9 mouse cellular contexts compared by ENCODE assay signal in genomic region chr17:31557947-31558542, GRCm38 (mm10). TPM values are rescaled to one million over a fixed set of nuclear protein-coding genes. Genes with fewer than 3 reads are reported as not detected.
DNase-seq lines count a peak whose midpoint lies in the region; ATAC-seq and TF ChIP-seq lines count a peak whose summit lies in the region.
"Had no signal": no experiment of that assay in that cellular context is flagged by ENCODE, and none has a peak within 500 bp of the region (broad histone marks: within the 10 kb centered on the region; RNA-seq: fewer than 3 reads in every experiment).

No protein-coding gene starts in this region.

- H3K4me1 ChIP-seq in heart, embryonic 16.5 days (ENCODE audit: control insufficient read depth, insufficient read depth, low read length): peaks cover 6% of the 10 kb centered on the region; the same call in 1 of the 2 replicates
- H3K4me1 ChIP-seq in heart, embryonic 11.5 days (ENCODE audit: control insufficient read depth, insufficient read depth, low read length): peaks cover 9% of the 10 kb centered on the region; the same call in 1 of the 2 replicates
- peaks cover 8% of the 10 kb centered on the region; the same call in 1 of the 2 replicates for H3K4me1 ChIP-seq in hindbrain, postnatal 0 days (ENCODE audit: insufficient read depth, low read length)
- H3K4me1 ChIP-seq in neural tube, embryonic 13.5 days (replicated peaks): peaks cover 29% of the 10 kb centered on the region

- no peaks in the 10 kb centered on the region for H3K9me3 ChIP-seq in heart, embryonic 16.5 days (replicated peaks; ENCODE audit: control insufficient read depth, low read length)
- H3K9me3 ChIP-seq in heart, embryonic 11.5 days (replicated peaks; ENCODE audit: control insufficient read depth, low read length): no peaks in the 10 kb centered on the region
- H3K9me3 ChIP-seq in hindbrain, postnatal 0 days (ENCODE audit: low read length): no peaks in the 10 kb centered on the region
- no peaks in the 10 kb centered on the region for H3K9me3 ChIP-seq in neural tube, embryonic 13.5 days
- H3K9me3 ChIP-seq: megakaryocyte, embryonic 14.5 days had no signal

- no peaks in the 10 kb centered on the region for H3K36me3 ChIP-seq in heart, embryonic 16.5 days (ENCODE audit: control insufficient read depth, insufficient read depth)
- H3K36me3 ChIP-seq in heart, embryonic 11.5 days (ENCODE audit: control insufficient read depth, insufficient read depth, low read length): no peaks in the 10 kb centered on the region
- no peaks in the 10 kb centered on the region for H3K36me3 ChIP-seq in hindbrain, postnatal 0 days (ENCODE audit: insufficient read depth, low read length)
- H3K36me3 ChIP-seq in neural tube, embryonic 13.5 days: no peaks in the 10 kb centered on the region

- H3K27ac ChIP-seq in heart, embryonic 16.5 days (ENCODE audit: low read length): peak overlapping the region; percentile 34; the same call in 1 of the 2 replicates
- H3K27ac ChIP-seq in heart, embryonic 11.5 days (ENCODE audit: low read depth, low read length): no peak overlapping the region
- peak overlapping the region; percentile 49; the same call in 1 of the 2 replicates for H3K27ac ChIP-seq in hindbrain, postnatal 0 days
- peak overlapping the region; percentile 80 for H3K27ac ChIP-seq in neural tube, embryonic 13.5 days (replicated peaks)

- DNase-seq in MEL-GATA-1-ER (ENCODE audit: extremely low read depth, low read depth): peak; percentile 47
- no peak for DNase-seq in hindbrain, postnatal 0 days (ENCODE audit: low spot score)
- DNase-seq in c-Kit-positive CD71-positive TER-119-positive erythroid progenitor cells, embryonic 14.5 days (ENCODE audit: low spot score): no peak
- no peak for DNase-seq in urinary bladder, postnatal 36 days (ENCODE audit: low spot score in 2 of 2)
- DNase-seq in spleen, postnatal 4 days (ENCODE audit: low spot score in 2 of 2): no peak

- TF ChIP-seq CTCF in hindbrain, postnatal 0 days (IDR thresholded peaks at IDR 0.05; ENCODE audit: low read depth): no peak

- 0 out of 2 replicates have a peak overlapping the region, but pooled peaks have one; percentile 24 for H3K4me2 ChIP-seq in heart, embryonic 16.5 days (ENCODE audit: low read depth, low read length)
- H3K4me2 ChIP-seq in heart, embryonic 11.5 days: no peak overlapping the region
- H3K4me2 ChIP-seq in hindbrain, postnatal 0 days (ENCODE audit: low read depth, low read length): no peak overlapping the region
- no peak overlapping the region for H3K4me2 ChIP-seq in neural tube, embryonic 13.5 days

- WGBS in heart, embryonic 16.5 days: 73% methylated on average over 10 of the region's 10 CpGs
- 77% methylated on average over 10 of the region's 10 CpGs for WGBS in heart, embryonic 11.5 days (ENCODE audit: insufficient replicate concordance)
- 76% methylated on average over 10 of the region's 10 CpGs for WGBS in hindbrain, postnatal 0 days
- WGBS in neural tube, embryonic 13.5 days: 80% methylated on average over 10 of the region's 10 CpGs

- no peaks in the 10 kb centered on the region for H3K27me3 ChIP-seq in heart, embryonic 16.5 days (ENCODE audit: control insufficient read depth, insufficient read depth, low read length)
- H3K27me3 ChIP-seq in heart, embryonic 11.5 days (ENCODE audit: control insufficient read depth, insufficient read depth, low read length): no peaks in the 10 kb centered on the region
- no peaks in the 10 kb centered on the region for H3K27me3 ChIP-seq in hindbrain, postnatal 0 days (ENCODE audit: insufficient read depth, low read length)
- H3K27me3 ChIP-seq in neural tube, embryonic 13.5 days: no peaks in the 10 kb centered on the region

- H3K9ac ChIP-seq in heart, embryonic 16.5 days (ENCODE audit: low read length): no peak overlapping the region
- no peak overlapping the region for H3K9ac ChIP-seq in heart, embryonic 11.5 days (ENCODE audit: low read depth, low read length)
- no peak overlapping the region for H3K9ac ChIP-seq in hindbrain, postnatal 0 days (replicated peaks; ENCODE audit: low read length)
- no peak overlapping the region for H3K9ac ChIP-seq in neural tube, embryonic 13.5 days

- ATAC-seq in heart, embryonic 16.5 days (replicated peaks; ENCODE audit: extremely low read depth, insufficient read depth, low FRiP score): 0 out of 2 replicates have a peak, but pooled peaks have one; percentile 10
- ATAC-seq in heart, embryonic 11.5 days (replicated peaks; ENCODE audit: insufficient number of reproducible peaks, low FRiP score, low TSS enrichment): no peak
- 0 out of 2 replicates have a peak, but pooled peaks have one; percentile 21 for ATAC-seq in hindbrain, postnatal 0 days
- no peak for ATAC-seq in neural tube, embryonic 13.5 days (ENCODE audit: low read depth)

- peak overlapping the region; percentile 7 for H3K4me3 ChIP-seq in heart, embryonic 16.5 days (ENCODE audit: low read length)
- H3K4me3 ChIP-seq in heart, embryonic 11.5 days (ENCODE audit: low read depth, low read length): no peak overlapping the region
- no peak overlapping the region for H3K4me3 ChIP-seq in hindbrain, postnatal 0 days (ENCODE audit: low read length)
- no peak overlapping the region for H3K4me3 ChIP-seq in neural tube, embryonic 13.5 days
- H3K4me3 ChIP-seq: megakaryocyte, embryonic 14.5 days had no signal

RNA-seq across cellular contexts. Expression of gene Pknox1, which starts 6.5 kb away (rescaled TPM):
- 17.9 and 20.6 TPM in 2 replicates for polyA plus RNA-seq in heart, embryonic 16.5 days (2015; fragmentation: Nextera tagmentation; extraction: Ambion mirVana)
- 19.8 and 20.4 TPM in 2 replicates for polyA plus RNA-seq in heart, embryonic 11.5 days (2014; fragmentation: Nextera tagmentation; extraction: Ambion mirVana)
- total RNA-seq in hindbrain, postnatal 0 days (2014; rRNA removed): 31.2 and 36.7 TPM in 2 replicates
- polyA plus RNA-seq in hindbrain, postnatal 0 days (2015; fragmentation: Nextera tagmentation; extraction: Ambion mirVana): 25.0 and 25.1 TPM in 2 replicates
- polyA plus RNA-seq in neural tube, embryonic 13.5 days (2015; fragmentation: Nextera tagmentation; extraction: Ambion mirVana): 48.0 and 52.6 TPM in 2 replicates

RNA-seq across cellular contexts. Expression of gene Ndufv3, which starts 38.1 kb away (rescaled TPM):
- polyA plus RNA-seq in heart, embryonic 16.5 days (2015; fragmentation: Nextera tagmentation; extraction: Ambion mirVana): 625 and 628 TPM in 2 replicates
- 528 and 531 TPM in 2 replicates for polyA plus RNA-seq in heart, embryonic 11.5 days (2014; fragmentation: Nextera tagmentation; extraction: Ambion mirVana)
- 226 and 267 TPM in 2 replicates for total RNA-seq in hindbrain, postnatal 0 days (2014; rRNA removed)
- 562 and 575 TPM in 2 replicates for polyA plus RNA-seq in hindbrain, postnatal 0 days (2015; fragmentation: Nextera tagmentation; extraction: Ambion mirVana)
- polyA plus RNA-seq in neural tube, embryonic 13.5 days (2015; fragmentation: Nextera tagmentation; extraction: Ambion mirVana): 405 and 454 TPM in 2 replicates

RNA-seq across cellular contexts. Expression of gene Wdr4, which starts 38.3 kb away (rescaled TPM):
- 20.2 and 21.8 TPM in 2 replicates for polyA plus RNA-seq in heart, embryonic 16.5 days (2015; fragmentation: Nextera tagmentation; extraction: Ambion mirVana)
- 20.5 and 22.2 TPM in 2 replicates for polyA plus RNA-seq in heart, embryonic 11.5 days (2014; fragmentation: Nextera tagmentation; extraction: Ambion mirVana)
- 50.9 and 56.5 TPM in 2 replicates for total RNA-seq in hindbrain, postnatal 0 days (2014; rRNA removed)
- polyA plus RNA-seq in hindbrain, postnatal 0 days (2015; fragmentation: Nextera tagmentation; extraction: Ambion mirVana): 26.3 and 26.8 TPM in 2 replicates
- 31.7 and 32.1 TPM in 2 replicates for polyA plus RNA-seq in neural tube, embryonic 13.5 days (2015; fragmentation: Nextera tagmentation; extraction: Ambion mirVana)

Comparison
In these comparisons a context has a peak if more than half of its experiments do, and no peak if none do; other contexts are left out.
1. ATAC-seq: peak in heart, embryonic 16.5 days (single experiment) and hindbrain, postnatal 0 days (single experiment); none in heart, embryonic 11.5 days (single experiment) and neural tube, embryonic 13.5 days (single experiment).